Mouse (Mus musculus): Measurements from ENCODE around the gene Med25. TPM values are rescaled to one million over a fixed set of nuclear protein-coding genes. Genes with fewer than 3 reads are reported as not detected.

The Med25 gene
- total RNA-seq, 2 experiments from 2014 or later, result 60.3 to 68.6 TPM

- no peak for DNase-seq
- intact Hi-C loops (cut with DNase I), result no loop called here
Measured at GRCm38 (mm10) chr7:44867010-44867702, 25.4 kb downstream of the Med25 start.

GRCm38 (mm10) chr7:44866276-44867009 is 26.1 kb downstream of the Med25 start:
- DNase-seq, result peak; percentile 68 to 78
- intact Hi-C loops (cut with DNase I), result no loop called here

- DNase-seq, result no peak
- intact Hi-C loops (cut with DNase I), result no loop called here
Measured at GRCm38 (mm10) chr7:44864595-44865542, 27.6 kb downstream of the Med25 start.

GRCm38 (mm10) chr7:44863982-44864494 is 28.5 kb downstream of the Med25 start:
- intact Hi-C loops (cut with DNase I), result no loop called here

GRCm38 (mm10) chr7:44863210-44863609 is 29.3 kb downstream of the Med25 start:
- no peak for DNase-seq
- intact Hi-C loops (cut with DNase I), result no loop called here

More at GRCm38 (mm10) chr7:44863982-44864494, 28.5 kb downstream of the Med25 start:
- DNase-seq, result no peak

- DNase-seq, result no peak
- intact Hi-C loops (cut with DNase I), result no loop called here
Measured at GRCm38 (mm10) chr7:44862434-44862833, 30.1 kb downstream of the Med25 start.

- intact Hi-C loops (cut with DNase I), result no loop called here
- DNase-seq, result no peak
Measured at GRCm38 (mm10) chr7:44861429-44861816, 31.1 kb downstream of the Med25 start.

GRCm38 (mm10) chr7:44860576-44861428 is 31.7 kb downstream of the Med25 start:
- intact Hi-C loops (cut with DNase I), result no loop called here
- DNase-seq, result peak; percentile 79 to 86

- intact Hi-C loops (cut with DNase I), result no loop called here
- DNase-seq, result no peak
Measured at GRCm38 (mm10) chr7:44859896-44860295, 32.6 kb downstream of the Med25 start.

- no peak for DNase-seq
- intact Hi-C loops (cut with DNase I), result no loop called here
Measured at GRCm38 (mm10) chr7:44857905-44858304, 34.6 kb downstream of the Med25 start.

- intact Hi-C loops (cut with DNase I), result no loop called here
Measured at GRCm38 (mm10) chr7:44857042-44857552, 35.4 kb downstream of the Med25 start, which contains the start of gene Pnkp. Gene Pnkp (plus strand): TSS chr7:44857139.

GRCm38 (mm10) chr7:44856265-44856916 is 36.1 kb downstream of the Med25 start:
- intact Hi-C loops (cut with DNase I), result no loop called here

More at GRCm38 (mm10) chr7:44857042-44857552, 35.4 kb downstream of the Med25 start, which contains the start of gene Pnkp:
- peak; percentile 83 to 88 for DNase-seq

GRCm38 (mm10) chr7:44855036-44855435 is 37.5 kb downstream of the Med25 start:
- intact Hi-C loops (cut with DNase I), result no loop called here
- DNase-seq, result no peak

More at GRCm38 (mm10) chr7:44856265-44856916, 36.1 kb downstream of the Med25 start:
- DNase-seq, result no peak

GRCm38 (mm10) chr7:44854356-44855031 is 38.0 kb downstream of the Med25 start:
- DNase-seq, result peak; percentile 86 to 87
- intact Hi-C loops (cut with DNase I), result no loop called here

- no peak for DNase-seq
- intact Hi-C loops (cut with DNase I), result no loop called here
Measured at GRCm38 (mm10) chr7:44853596-44854355, 38.7 kb downstream of the Med25 start.

- DNase-seq, result no peak
- intact Hi-C loops (cut with DNase I), result no loop called here
Measured at GRCm38 (mm10) chr7:44853065-44853464, 39.4 kb downstream of the Med25 start.

GRCm38 (mm10) chr7:44852259-44853027 is 40.1 kb downstream of the Med25 start:
- no peak for DNase-seq
- intact Hi-C loops (cut with DNase I), result no loop called here
